Mouse (Mus musculus): ENCODE results near the gene Fndc3b. TPM values are rescaled to one million over a fixed set of nuclear protein-coding genes. Genes with fewer than 3 reads are reported as not detected.

Fndc3b gene
- polyA plus RNA-seq, 1 experiment, result 14.2 TPM

- DNase-seq, result no peak
- Histone ChIP-seq H3K4me1 (ENCODE audit: control insufficient read depth, insufficient read depth, low read length) (peaks cover 10% of the 10 kb centered on the region), H3K27me3 (replicated peaks; ENCODE audit: control insufficient read depth, insufficient read depth, low read length) (no peaks in the 10 kb centered on the region), H3K36me3 (ENCODE audit: control insufficient read depth, insufficient read depth, low read length) (peaks cover 3% of the 10 kb centered on the region; the same call in 1 of the 2 replicates), H3K4me3 (ENCODE audit: insufficient read depth, low read depth, low read length) (no peak overlapping the region), H3K27ac (ENCODE audit: insufficient read depth, low read depth, low read length) (no peak overlapping the region)
- WGBS, result 85% methylated on average over 6 of the region's 6 CpGs
- TF ChIP-seq POLR2A (IDR thresholded peaks at IDR 0.05; ENCODE audit: low read depth, low read length), result no peak
- no peak for TF ChIP-seq CTCF (conservative IDR thresholded peaks at IDR 0.05; ENCODE audit: insufficient read depth, insufficient read length, low read depth, low read length)
These were observed 283.7 kb downstream of the Fndc3b start for GRCm38 (mm10) chr3:27427406-27427805.

GRCm38 (mm10) chr3:27424049-27424667 lies 286.9 kb downstream of the Fndc3b start:
- H3K27me3 ChIP-seq (replicated peaks; ENCODE audit: control insufficient read depth, insufficient read depth, low read length), result no peaks in the 10 kb centered on the region
- H3K4me3 ChIP-seq (ENCODE audit: insufficient read depth, low read depth, low read length), result no peak overlapping the region
- no peak for TF ChIP-seq CTCF (conservative IDR thresholded peaks at IDR 0.05; ENCODE audit: insufficient read depth, insufficient read length, low read depth, low read length)
- TF ChIP-seq POLR2A (IDR thresholded peaks at IDR 0.05; ENCODE audit: low read depth, low read length), result no peak
- DNase-seq, result no peak
- no peaks in the 10 kb centered on the region for H3K4me1 ChIP-seq (ENCODE audit: control insufficient read depth, insufficient read depth, low read length)
- H3K36me3 ChIP-seq (ENCODE audit: control insufficient read depth, insufficient read depth, low read length), result peaks cover 3% of the 10 kb centered on the region; the same call in 1 of the 2 replicates
- WGBS, result 90% methylated on average over 11 of the region's 11 CpGs
- H3K27ac ChIP-seq (ENCODE audit: insufficient read depth, low read depth, low read length), result no peak overlapping the region

- peaks cover 3% of the 10 kb centered on the region; the same call in 1 of the 2 replicates for H3K36me3 ChIP-seq (ENCODE audit: control insufficient read depth, insufficient read depth, low read length)
- no peaks in the 10 kb centered on the region for H3K27me3 ChIP-seq (replicated peaks; ENCODE audit: control insufficient read depth, insufficient read depth, low read length)
- TF ChIP-seq POLR2A (IDR thresholded peaks at IDR 0.05; ENCODE audit: low read depth, low read length), result no peak
- TF ChIP-seq CTCF (conservative IDR thresholded peaks at IDR 0.05; ENCODE audit: insufficient read depth, insufficient read length, low read depth, low read length), result no peak
- 85% methylated on average over 6 of the region's 6 CpGs for WGBS
- no peaks in the 10 kb centered on the region for H3K4me1 ChIP-seq (ENCODE audit: control insufficient read depth, insufficient read depth, low read length)
- DNase-seq, result no peak
- no peak overlapping the region for H3K27ac ChIP-seq (ENCODE audit: insufficient read depth, low read depth, low read length)
- H3K4me3 ChIP-seq (ENCODE audit: insufficient read depth, low read depth, low read length), result no peak overlapping the region
These were observed 288.6 kb downstream of the Fndc3b start for GRCm38 (mm10) chr3:27422521-27422920.

DNA sequence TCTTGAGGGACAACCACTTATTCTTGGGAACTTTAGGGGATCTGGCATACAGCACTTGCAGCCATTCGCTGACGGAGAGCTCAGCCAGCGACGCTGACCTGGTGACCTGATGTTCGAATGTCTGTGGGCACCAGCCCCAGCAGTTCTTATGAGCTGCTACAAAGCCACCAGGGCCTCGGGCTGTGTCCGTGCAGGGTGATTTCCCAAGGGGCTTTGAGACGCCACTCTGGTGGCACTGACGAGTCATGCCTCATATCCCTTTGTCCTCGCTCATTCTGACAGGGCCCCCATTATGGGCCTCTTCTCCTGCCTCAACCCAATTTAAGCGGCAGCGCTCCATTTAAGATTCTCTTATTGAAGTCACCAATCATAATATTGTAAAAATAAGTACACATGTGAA lies 289.1 kb downstream of the Fndc3b start:
- WGBS, result 89% methylated on average over 12 of the region's 12 CpGs
- DNase-seq, result no peak
- H3K27me3 ChIP-seq (replicated peaks; ENCODE audit: control insufficient read depth, insufficient read depth, low read length), result no peaks in the 10 kb centered on the region
- H3K27ac ChIP-seq (ENCODE audit: insufficient read depth, low read depth, low read length), result no peak overlapping the region
- H3K4me1 ChIP-seq (ENCODE audit: control insufficient read depth, insufficient read depth, low read length), result no peaks in the 10 kb centered on the region
- no peak overlapping the region for H3K4me3 ChIP-seq (ENCODE audit: insufficient read depth, low read depth, low read length)
- TF ChIP-seq POLR2A (IDR thresholded peaks at IDR 0.05; ENCODE audit: low read depth, low read length) (no peak), CTCF (conservative IDR thresholded peaks at IDR 0.05; ENCODE audit: insufficient read depth, insufficient read length, low read depth, low read length) (no peak)
- H3K36me3 ChIP-seq (ENCODE audit: control insufficient read depth, insufficient read depth, low read length), result peaks cover 3% of the 10 kb centered on the region; the same call in 1 of the 2 replicates

DNA sequence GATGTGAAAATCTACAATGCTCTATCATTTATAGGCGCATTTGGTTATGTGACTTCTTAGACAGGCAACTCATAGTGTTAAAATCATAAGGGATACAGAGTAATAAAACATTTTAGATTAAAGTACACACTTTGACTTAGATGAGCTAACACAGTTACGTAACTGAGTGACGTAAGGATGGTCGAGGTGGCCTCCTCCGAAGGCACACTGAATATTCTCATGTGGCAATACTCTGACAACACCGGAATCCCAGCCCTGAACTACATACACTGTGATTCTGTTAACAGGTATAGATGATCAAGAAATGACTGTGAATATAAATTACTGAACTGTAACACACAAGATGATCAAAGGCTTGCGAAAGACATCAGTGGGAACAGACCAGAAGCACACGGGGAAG lies 292.5 kb downstream of the Fndc3b start:
- Histone ChIP-seq H3K27ac (ENCODE audit: insufficient read depth, low read depth, low read length) (no peak overlapping the region), H3K4me3 (ENCODE audit: insufficient read depth, low read depth, low read length) (no peak overlapping the region), H3K4me1 (ENCODE audit: control insufficient read depth, insufficient read depth, low read length) (no peaks in the 10 kb centered on the region), H3K27me3 (replicated peaks; ENCODE audit: control insufficient read depth, insufficient read depth, low read length) (no peaks in the 10 kb centered on the region), H3K36me3 (ENCODE audit: control insufficient read depth, insufficient read depth, low read length) (no peaks in the 10 kb centered on the region; the same call in 1 of the 2 replicates)
- no peak for DNase-seq
- no peak for TF ChIP-seq POLR2A (IDR thresholded peaks at IDR 0.05; ENCODE audit: low read depth, low read length)
- TF ChIP-seq CTCF (conservative IDR thresholded peaks at IDR 0.05; ENCODE audit: insufficient read depth, insufficient read length, low read depth, low read length), result no peak
- WGBS, result 91% methylated on average over 8 of the region's 8 CpGs

GRCm38 (mm10) chr3:27416786-27417185 lies 294.3 kb downstream of the Fndc3b start:
- no peaks in the 10 kb centered on the region; the same call in 1 of the 2 replicates for H3K36me3 ChIP-seq (ENCODE audit: control insufficient read depth, insufficient read depth, low read length)
- H3K27me3 ChIP-seq (replicated peaks; ENCODE audit: control insufficient read depth, insufficient read depth, low read length), result no peaks in the 10 kb centered on the region
- DNase-seq, result no peak
- no peak overlapping the region for H3K27ac ChIP-seq (ENCODE audit: insufficient read depth, low read depth, low read length)
- no peak overlapping the region for H3K4me3 ChIP-seq (ENCODE audit: insufficient read depth, low read depth, low read length)
- TF ChIP-seq CTCF (conservative IDR thresholded peaks at IDR 0.05; ENCODE audit: insufficient read depth, insufficient read length, low read depth, low read length) (no peak), POLR2A (IDR thresholded peaks at IDR 0.05; ENCODE audit: low read depth, low read length) (no peak)
- H3K4me1 ChIP-seq (ENCODE audit: control insufficient read depth, insufficient read depth, low read length), result no peaks in the 10 kb centered on the region
- WGBS, result 82% methylated on average over 10 of the region's 10 CpGs

- WGBS, result 85% methylated on average over 3 of the region's 3 CpGs
- no peaks in the 10 kb centered on the region for H3K27me3 ChIP-seq (replicated peaks; ENCODE audit: control insufficient read depth, insufficient read depth, low read length)
- TF ChIP-seq CTCF (conservative IDR thresholded peaks at IDR 0.05; ENCODE audit: insufficient read depth, insufficient read length, low read depth, low read length) (no peak), POLR2A (IDR thresholded peaks at IDR 0.05; ENCODE audit: low read depth, low read length) (no peak)
- H3K27ac ChIP-seq (ENCODE audit: insufficient read depth, low read depth, low read length), result no peak overlapping the region
- no peak overlapping the region for H3K4me3 ChIP-seq (ENCODE audit: insufficient read depth, low read depth, low read length)
- no peaks in the 10 kb centered on the region for H3K36me3 ChIP-seq (ENCODE audit: control insufficient read depth, insufficient read depth, low read length)
- no peaks in the 10 kb centered on the region for H3K4me1 ChIP-seq (ENCODE audit: control insufficient read depth, insufficient read depth, low read length)
- DNase-seq, result no peak
These were observed 297.5 kb downstream of the Fndc3b start for GRCm38 (mm10) chr3:27413566-27413965.

Measured in kidney, adult 2 months (tissue).